Mouse (Mus musculus) forebrain, embryonic 13.5 days (tissue): Measurements from ENCODE around the gene Gm5965. TPM values are rescaled to one million over a fixed set of nuclear protein-coding genes. Genes with fewer than 3 reads are reported as not detected.

Experiments
- ATAC-seq: fragments of 200-750 bp; cut with Nextera tagmentation; 2 replicates; pipeline ENCODE4 v1.8.0; 2017
- H3K27ac ChIP-seq: fragments of 300-500 bp; sonication (generic); 2 replicates; pipeline ENCODE4 v1.5.1; 2015; ENCODE audit warnings: inconsistent platforms, mild to moderate bottlenecking, moderate library complexity
- H3K27me3 ChIP-seq: fragments of 300-500 bp; sonication (generic); 2 replicates; pipeline ENCODE4 v1.6.1; 2015; ENCODE audit warnings: mild to moderate bottlenecking, inconsistent platforms
- H3K36me3 ChIP-seq: fragments of 300-500 bp; sonication (generic); 2 replicates; pipeline ENCODE4 v1.6.1; 2015; ENCODE audit warnings: mild to moderate bottlenecking, inconsistent platforms; ENCODE audit not compliant: poor library complexity, severe bottlenecking
- H3K4me1 ChIP-seq: fragments of 300-500 bp; sonication (generic); 2 replicates; pipeline ENCODE4 v1.6.1; 2015; ENCODE audit warnings: inconsistent platforms
- H3K4me2 ChIP-seq: fragments of 300-500 bp; sonication (generic); 2 replicates; pipeline ENCODE4 v1.6.1; 2015; ENCODE audit warnings: inconsistent platforms, mild to moderate bottlenecking, moderate library complexity
- H3K4me3 ChIP-seq: fragments of 300-500 bp; sonication (generic); 2 replicates; pipeline ENCODE4 v1.5.1; 2015; ENCODE audit warnings: mild to moderate bottlenecking, inconsistent platforms
- H3K9ac ChIP-seq: fragments of 300-500 bp; sonication (generic); 2 replicates; pipeline ENCODE4 v1.6.1; 2015; ENCODE audit warnings: mild to moderate bottlenecking, inconsistent platforms
- H3K9me3 ChIP-seq: fragments of 300-500 bp; sonication (generic); replicated peaks from 2 replicates; pipeline ENCODE4 v1.6.1; 2016; ENCODE audit warnings: inconsistent platforms
- WGBS: fragments of 180-500 bp; shearing (Covaris S2); methylation state at CpG from one replicate; pipeline ENCODE4 v1.1.7; 2015; 5-methylcytosine and 5-hydroxymethylcytosine counted together
- polyA plus RNA-seq: library from polyadenylated mRNA; unstranded; fragments of >200 nt; fragmentation: Nextera tagmentation; extraction: Ambion mirVana; gene quantifications from 2 replicates; pipeline ENCODE4 v1.2.1, GENCODE M21; 2015

The Gm5965 gene
- polyA plus RNA-seq, 1 experiment from 2014 or later, result not detected

- H3K4me2 ChIP-seq, result no peak within 1 kb of the TSS
- no peaks in the 10 kb centered on the region for H3K36me3 ChIP-seq
- H3K4me3 ChIP-seq, result no peak within 1 kb of the TSS
- H3K9ac ChIP-seq, result no peak within 1 kb of the TSS
- no peaks in the 10 kb centered on the region for H3K9me3 ChIP-seq
- H3K4me1 ChIP-seq, result no peaks in the 10 kb centered on the region
- H3K27me3 ChIP-seq, result no peaks in the 10 kb centered on the region
- 75% methylated on average over 9 of the region's 9 CpGs for WGBS
- peak; percentile 51 for ATAC-seq
- no peak within 1 kb of the TSS for H3K27ac ChIP-seq
Measured at GRCm38 (mm10) chr16:88826095-88826652, 48.5 kb downstream of the Gm5965 start, which contains the start of gene Krtap14. TSS of gene Krtap14 (minus strand) at chr16:88826145.

GRCm38 (mm10) chr16:88826978-88827377 lies 49.3 kb downstream of the Gm5965 start:
- H3K4me3 ChIP-seq, result no peak overlapping the region
- WGBS, result 82% methylated on average over 3 of the region's 3 CpGs
- H3K9ac ChIP-seq, result no peak overlapping the region
- no peaks in the 10 kb centered on the region for H3K36me3 ChIP-seq
- H3K4me1 ChIP-seq, result no peaks in the 10 kb centered on the region
- no peaks in the 10 kb centered on the region for H3K27me3 ChIP-seq
- no peak for ATAC-seq
- no peaks in the 10 kb centered on the region for H3K9me3 ChIP-seq
- H3K27ac ChIP-seq, result no peak overlapping the region
- H3K4me2 ChIP-seq, result no peak overlapping the region

Other genes with a start within 250 kb of the Gm5965 start
- not detected in 2 replicates for gene Cldn8, start 214.7 kb upstream of the Gm5965 start, polyA plus RNA-seq
- gene Krtap24-1, start 165.6 kb upstream of the Gm5965 start, polyA plus RNA-seq, result not detected in 2 replicates
- gene 2310079G19Rik, start 150.2 kb upstream of the Gm5965 start, polyA plus RNA-seq, result not detected in 2 replicates
- not detected in 2 replicates for gene Krtap26-1, start 130.1 kb upstream of the Gm5965 start, polyA plus RNA-seq
- not detected in 2 replicates for gene Krtap27-1, start 106.2 kb upstream of the Gm5965 start, polyA plus RNA-seq
- not detected in 2 replicates for gene 2310061N02Rik, start 69.9 kb upstream of the Gm5965 start, polyA plus RNA-seq
- gene Krtap13-1, start 49.0 kb upstream of the Gm5965 start, polyA plus RNA-seq, result not detected in 2 replicates
- gene Krtap13, start 26.3 kb upstream of the Gm5965 start, polyA plus RNA-seq, result not detected in 2 replicates
- not detected in 2 replicates for gene 2310034C09Rik, start 19.0 kb upstream of the Gm5965 start, polyA plus RNA-seq
- gene 2310057N15Rik, start 3.7 kb upstream of the Gm5965 start, polyA plus RNA-seq, result not detected in 2 replicates
- not detected in 2 replicates for gene Gm20741, start 34.3 kb downstream of the Gm5965 start, polyA plus RNA-seq
- gene Krtap15, start 42.3 kb downstream of the Gm5965 start, polyA plus RNA-seq, result not detected in 2 replicates
- gene Krtap14, start 48.2 kb downstream of the Gm5965 start, polyA plus RNA-seq, result not detected in 2 replicates
- gene Krtap19-1, start 91.5 kb downstream of the Gm5965 start, polyA plus RNA-seq, result not detected in 2 replicates
- not detected in 2 replicates for gene Krtap19-2, start 96.4 kb downstream of the Gm5965 start, polyA plus RNA-seq
- gene Krtap19-3, start 100.1 kb downstream of the Gm5965 start, polyA plus RNA-seq, result not detected in 2 replicates
- gene Krtap19-4, start 107.2 kb downstream of the Gm5965 start, polyA plus RNA-seq, result not detected in 2 replicates
- not detected in 2 replicates for gene Krtap19-5, start 118.6 kb downstream of the Gm5965 start, polyA plus RNA-seq
- gene Krtap19-9b, start 154.4 kb downstream of the Gm5965 start, polyA plus RNA-seq, result not detected in 2 replicates
- not detected in 2 replicates for gene Krtap16-3, start 185.0 kb downstream of the Gm5965 start, polyA plus RNA-seq
- not detected in 2 replicates for gene Krtap22-2, start 232.9 kb downstream of the Gm5965 start, polyA plus RNA-seq
- not detected in 2 replicates for gene Gm10229, start 237.4 kb downstream of the Gm5965 start, polyA plus RNA-seq